Mouse (Mus musculus) WW6 (cell line): ENCODE results near the gene Fbxo22.
"Not testable (repeated sequence)": the region's sequence is repeated elsewhere in the genome, so short reads cannot be mapped to it uniquely, and the experiment has no call there.

Experiments used
- DNase-seq: peaks from one replicate; pipeline ENCODE4 v3.0.0-alpha.2; 2013; ENCODE audit warnings: low read depth, low spot score

Gene Fbxo22

GRCm38 (mm10) chr9:55208790-55209481 is at the start of gene Fbxo22:
Gene Fbxo22 (plus strand): TSS chr9:55208925.
- no peak for DNase-seq

DNA sequence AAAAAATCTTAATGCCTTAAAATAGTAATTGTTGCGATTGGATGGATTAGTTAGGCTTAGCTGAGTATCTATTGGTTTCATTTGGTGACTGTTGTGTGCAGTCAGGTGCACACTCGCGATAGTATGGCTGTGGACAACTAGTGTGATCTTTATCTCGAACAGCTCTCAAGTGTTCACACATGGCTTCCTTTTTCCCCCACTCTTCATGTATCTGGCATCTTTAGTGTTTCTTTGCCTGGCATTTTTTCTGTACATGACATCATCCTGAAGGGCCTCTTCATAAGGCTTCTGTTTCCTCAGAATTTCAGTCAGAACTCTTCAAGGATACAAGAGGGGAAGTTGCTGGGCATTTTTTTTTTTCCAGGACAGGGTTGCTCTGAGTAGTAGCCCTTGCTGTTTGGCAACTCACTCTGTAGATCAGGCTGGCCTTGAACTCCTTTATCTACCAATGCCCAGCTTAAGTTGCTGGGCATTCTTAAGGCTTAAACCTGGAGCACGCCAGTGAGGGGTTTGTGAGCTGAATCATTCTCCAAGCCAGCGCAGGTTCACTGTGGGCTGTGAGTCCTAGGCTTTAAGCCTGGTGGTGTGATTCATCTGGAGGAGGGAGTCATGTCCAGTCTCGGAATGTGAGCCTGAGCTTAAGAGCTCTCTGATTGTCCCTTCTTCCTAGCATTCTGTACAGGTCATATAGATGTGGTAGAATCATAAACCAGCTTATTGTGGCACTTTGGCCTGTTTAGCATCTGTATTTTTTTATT is 37.9 kb upstream of the Fbxo22 start:
- no peak for DNase-seq

GRCm38 (mm10) chr9:55172195-55172685 is 36.5 kb upstream of the Fbxo22 start:
- no peak for DNase-seq

DNA sequence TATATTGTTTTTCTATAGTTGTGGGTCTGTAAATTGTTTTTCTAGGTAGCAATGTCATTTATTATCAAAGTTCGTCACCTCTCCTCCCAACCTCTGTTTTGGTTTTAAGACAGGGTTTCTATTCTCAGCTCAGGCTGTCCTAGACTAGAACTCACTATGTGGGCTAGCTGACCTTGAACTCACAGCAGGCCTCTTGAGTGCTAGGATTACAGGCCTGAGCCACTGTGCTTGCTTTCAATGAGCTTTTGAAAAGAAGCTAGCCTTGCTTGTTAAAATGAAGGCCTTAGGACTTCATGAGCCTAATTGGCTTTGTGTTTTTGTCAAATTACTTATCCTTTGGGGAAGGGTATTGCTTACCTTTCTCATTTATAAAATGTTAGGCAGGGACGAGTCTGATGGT is 34.5 kb upstream of the Fbxo22 start:
- no peak for DNase-seq

DNA sequence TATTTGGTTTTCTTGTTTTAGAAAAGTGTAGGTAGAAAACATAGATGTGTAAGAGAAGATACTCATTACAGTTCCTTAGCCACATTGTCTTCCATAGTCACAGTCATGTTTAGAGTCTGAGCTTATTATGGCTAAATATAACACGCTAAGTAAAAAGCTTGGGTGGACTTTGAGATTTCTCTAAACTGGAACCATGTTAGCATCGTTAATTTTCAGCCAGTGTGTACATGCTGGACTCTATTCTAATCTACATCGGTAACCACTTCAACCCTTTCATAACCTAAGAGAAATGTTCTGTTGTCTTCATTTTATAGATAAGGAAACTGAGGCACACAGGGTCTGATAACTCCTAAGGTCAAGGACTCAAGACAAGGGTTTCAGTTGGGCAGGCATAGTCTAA is 12.8 kb upstream of the Fbxo22 start:
- DNase-seq, result no peak

DNA sequence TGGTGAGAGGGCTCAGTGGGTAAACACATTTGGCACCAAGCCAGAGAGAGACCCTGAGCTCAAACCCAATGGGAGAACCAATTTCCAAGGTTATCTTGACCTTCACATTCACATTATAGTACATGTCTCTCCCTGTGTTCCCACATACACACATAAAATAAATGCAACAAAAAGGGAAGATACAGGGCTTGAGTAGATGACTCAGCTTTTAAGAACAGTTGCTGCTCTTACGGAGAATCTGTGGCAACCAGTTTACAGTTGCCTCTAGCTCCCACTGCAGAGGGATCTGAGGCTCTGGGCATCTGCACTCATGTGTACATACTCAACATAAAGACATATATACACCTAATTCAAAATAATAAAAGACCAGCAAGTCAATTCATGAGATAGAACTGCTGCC is 10.5 kb upstream of the Fbxo22 start:
- no peak for DNase-seq

GRCm38 (mm10) chr9:55199348-55199747 is 9.4 kb upstream of the Fbxo22 start:
- DNase-seq, result no peak

- no peak for DNase-seq
These were observed 301 bp upstream of the Fbxo22 start for GRCm38 (mm10) chr9:55208458-55208789.

- DNase-seq, result no peak
These were observed 2.9 kb downstream of the Fbxo22 start for GRCm38 (mm10) chr9:55211611-55212010.

DNA sequence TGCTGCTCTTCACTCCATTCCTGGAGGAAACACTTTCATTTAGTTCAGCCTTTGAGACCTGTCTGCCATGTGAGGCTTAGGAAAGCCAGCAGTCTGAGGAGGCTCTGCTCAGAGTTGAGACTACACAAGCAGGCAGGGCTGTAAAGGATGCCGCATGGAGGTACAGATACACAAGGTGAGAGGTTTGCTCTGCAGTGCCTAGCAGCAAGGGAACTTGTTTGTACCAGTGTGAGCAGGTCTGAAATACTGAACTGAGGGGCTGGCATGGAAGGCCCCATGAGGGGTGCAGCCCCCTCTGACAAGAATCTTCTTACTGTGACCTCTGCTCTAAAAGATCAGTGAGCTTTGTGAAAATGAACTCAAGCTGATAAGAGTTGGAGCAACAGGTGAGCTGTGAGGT is 4.7 kb downstream of the Fbxo22 start:
- DNase-seq, result no peak

DNA sequence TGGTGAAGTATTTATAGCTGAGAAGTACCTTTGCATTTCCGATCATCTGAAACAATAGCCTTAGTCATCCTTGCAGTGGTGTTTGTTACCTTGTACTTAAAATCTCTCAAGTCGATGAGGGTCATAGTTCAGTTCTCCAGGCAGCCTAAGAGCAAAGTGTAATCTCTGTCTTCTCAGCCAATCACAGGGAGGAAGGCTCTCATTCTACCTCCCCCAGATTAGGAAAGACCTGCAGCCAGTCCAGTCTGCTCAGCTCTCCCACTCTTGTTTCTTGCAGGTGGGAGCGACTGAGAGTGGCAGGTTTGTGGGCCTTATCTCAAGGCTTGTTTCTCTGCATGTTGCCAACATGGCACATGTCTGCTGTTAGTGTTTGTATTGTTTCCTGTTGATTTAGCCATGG is 6.3 kb downstream of the Fbxo22 start:
- no peak for DNase-seq

DNA sequence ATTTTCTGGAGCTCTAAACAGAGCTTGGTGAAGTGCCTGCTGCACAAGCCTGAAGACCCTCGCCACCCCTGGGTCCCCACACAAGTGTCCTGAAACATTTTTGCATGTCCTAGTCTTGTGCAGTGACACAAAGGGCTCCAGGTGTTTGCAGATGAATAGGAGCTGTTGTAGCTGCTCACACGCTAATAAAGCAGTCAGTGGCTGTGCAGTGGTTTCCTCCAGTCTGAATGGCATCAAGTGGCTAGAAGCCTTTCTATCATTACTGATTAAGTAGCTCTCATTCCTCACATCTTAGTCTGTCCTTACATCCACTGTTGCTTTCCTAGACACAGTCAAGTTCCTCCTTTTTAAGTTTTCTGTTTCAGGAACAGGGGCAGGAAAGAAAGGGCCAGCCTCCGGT is 6.9 kb downstream of the Fbxo22 start:
- no peak for DNase-seq

DNA sequence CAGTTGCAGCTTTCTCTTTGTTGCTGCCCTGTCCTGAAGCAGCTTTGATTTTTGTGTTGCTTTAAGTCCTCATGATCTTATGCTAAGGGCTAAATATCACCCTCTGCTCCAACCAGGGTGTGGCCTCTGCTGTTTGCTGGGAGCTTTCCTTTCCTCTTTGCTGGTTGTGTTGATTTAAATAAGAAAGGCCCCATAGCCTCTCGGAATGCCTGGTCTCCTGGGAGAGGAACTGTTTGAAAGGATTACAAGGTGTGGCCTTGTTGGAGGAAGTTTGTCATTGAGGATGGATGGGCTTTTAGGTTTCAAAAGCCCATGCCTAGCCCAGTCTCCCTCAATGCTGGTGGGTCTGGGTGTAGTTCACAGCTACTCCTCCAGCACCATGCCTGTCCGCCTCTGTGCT is 7.4 kb downstream of the Fbxo22 start:
- peak; percentile 65 for DNase-seq

DNA sequence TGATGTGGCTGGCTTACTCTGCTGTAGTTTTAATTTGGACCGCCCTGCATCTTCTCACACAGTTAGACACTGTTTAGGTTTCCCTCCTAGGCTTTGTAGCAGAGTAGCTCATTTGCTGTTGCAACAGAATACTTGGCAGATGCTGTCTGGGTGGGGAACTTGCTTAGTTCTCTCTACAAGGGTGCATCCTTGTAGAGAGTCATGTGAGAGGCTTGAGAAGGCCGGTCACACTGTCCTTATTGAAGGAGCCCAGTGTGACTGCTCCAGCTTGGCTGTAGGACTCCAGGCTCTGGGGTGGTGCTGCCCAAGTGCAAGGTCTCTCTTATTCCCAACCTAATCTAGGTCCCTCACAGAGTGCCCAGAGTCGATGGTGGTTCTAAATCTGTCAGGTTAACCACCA is 8.7 kb downstream of the Fbxo22 start:
- DNase-seq, result no peak

- no peak for DNase-seq
These were observed 16.5 kb downstream of the Fbxo22 start for GRCm38 (mm10) chr9:55225165-55225737.

- DNase-seq, result no peak
These were observed 17.5 kb downstream of the Fbxo22 start for GRCm38 (mm10) chr9:55226251-55226650.

DNA sequence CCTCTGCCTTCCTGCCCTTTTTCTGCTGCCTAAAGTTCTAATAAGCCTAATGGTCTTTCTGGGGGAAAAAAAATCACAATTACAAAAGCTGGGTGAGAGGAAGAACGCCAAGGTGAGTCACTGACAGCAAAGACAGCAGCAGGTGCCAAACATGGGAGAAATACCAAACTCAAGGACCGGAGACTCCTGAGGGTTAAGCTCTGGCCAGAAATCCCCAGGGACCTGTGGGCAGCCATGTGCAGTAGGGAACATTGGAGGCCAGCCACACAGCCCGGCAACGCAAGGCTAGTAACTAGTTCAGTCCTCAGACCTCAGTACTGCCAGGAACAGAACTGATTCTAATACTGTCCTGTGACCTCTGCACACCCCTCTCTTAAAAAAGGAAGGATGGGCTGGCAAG is 19.4 kb downstream of the Fbxo22 start:
- DNase-seq, result no peak

- DNase-seq, result no peak
These were observed 20.3 kb downstream of the Fbxo22 start for GRCm38 (mm10) chr9:55229010-55229409.

DNA sequence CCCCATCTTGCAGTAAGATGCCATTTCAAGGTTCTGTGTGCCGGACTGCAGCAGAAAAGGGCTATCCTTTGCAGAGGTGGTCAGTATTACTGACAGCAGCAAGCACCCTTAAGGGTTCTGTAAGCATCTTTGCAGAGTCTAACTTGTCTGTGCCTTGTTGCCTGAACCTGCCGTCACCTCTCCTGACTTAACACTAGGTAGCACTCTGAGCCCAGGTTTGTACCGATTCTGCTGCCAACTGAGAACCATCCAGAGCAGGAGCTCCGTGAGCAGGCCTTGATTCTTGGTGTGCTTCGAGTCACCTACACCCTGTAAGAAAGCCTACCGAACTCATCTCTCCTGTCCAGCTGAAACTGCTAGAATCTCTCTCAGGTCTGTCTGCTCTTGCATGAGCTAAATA is 22.8 kb downstream of the Fbxo22 start:
- DNase-seq, result no peak

DNA sequence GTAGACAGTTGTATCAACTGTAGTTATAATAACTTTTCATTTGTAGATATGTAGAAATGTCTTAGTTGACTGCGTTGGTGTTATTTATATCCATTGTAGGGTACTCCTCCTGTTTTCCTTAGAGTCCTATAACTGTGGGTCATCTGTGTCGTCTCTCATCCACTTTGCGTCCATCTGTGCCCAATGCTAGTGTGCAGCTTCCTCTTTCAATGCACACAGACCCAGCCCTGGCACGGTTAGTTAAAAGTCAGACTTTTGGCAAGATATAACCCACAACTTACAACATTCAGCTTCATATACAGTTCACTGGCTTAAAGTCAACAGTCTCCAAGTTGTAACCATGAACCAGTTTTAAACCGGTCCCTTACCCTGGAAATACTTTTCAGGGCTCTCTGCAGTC is 23.4 kb downstream of the Fbxo22 start:
- DNase-seq, result no peak

DNA sequence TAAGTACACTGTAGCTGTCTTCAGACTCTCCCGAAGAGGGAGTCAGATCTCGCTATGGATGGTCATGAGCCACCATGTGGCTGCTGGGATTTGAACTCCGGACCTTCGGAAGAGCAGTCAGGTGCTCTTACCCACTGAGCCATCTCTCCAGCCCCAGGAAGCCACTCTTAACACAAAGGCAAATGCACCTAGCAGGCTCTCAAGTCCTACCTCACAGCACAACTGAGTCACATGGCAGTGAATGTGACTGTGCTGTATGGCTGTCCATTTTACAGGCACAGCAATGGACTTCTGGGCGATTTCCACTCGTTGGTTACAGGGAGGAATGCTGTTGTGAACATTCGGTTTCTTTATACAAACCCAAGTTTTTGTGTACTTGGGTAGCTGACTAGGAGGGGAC is 23.9 kb downstream of the Fbxo22 start:
- DNase-seq, result no peak

DNA sequence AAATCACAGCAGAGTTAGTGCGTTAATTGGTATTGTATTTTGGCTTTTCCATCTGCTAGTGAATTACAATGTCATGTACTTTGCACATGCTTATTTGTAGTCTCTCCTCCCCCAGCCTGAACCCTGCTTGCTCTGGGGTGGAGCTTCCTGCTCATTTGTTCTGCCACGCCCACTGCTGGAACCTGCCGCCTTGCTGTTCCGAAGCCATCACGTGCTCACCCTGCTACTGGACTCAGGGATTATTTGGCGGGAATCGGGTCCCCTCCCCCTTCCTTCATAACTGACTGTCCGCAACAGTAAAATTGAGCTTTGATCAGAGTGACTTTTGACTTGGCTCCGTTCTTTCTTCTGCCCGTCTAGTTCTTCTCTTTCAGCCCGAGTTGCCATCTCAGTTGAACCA is 24.4 kb downstream of the Fbxo22 start:
- not testable (repeated sequence) for DNase-seq
